Mouse (Mus musculus) B cell, adult 2 months (primary cell): ENCODE results near the gene Kcnk10.

Experiments
- DNase-seq, 2 experiments: peaks; one replicate each; pipeline ENCODE4 v3.0.0; 2022

Gene Kcnk10

GRCm38 (mm10) chr12:98394115-98394514 is 184.0 kb downstream of the Kcnk10 start:
- no peak for DNase-seq

GRCm38 (mm10) chr12:98391347-98391746 is 186.8 kb downstream of the Kcnk10 start:
- DNase-seq = no peak

- no peak for DNase-seq
These were observed 188.5 kb downstream of the Kcnk10 start for GRCm38 (mm10) chr12:98389618-98390017.
